Mouse (Mus musculus): ENCODE measurements at regions not wholly inside any gene's neighbourhood (a gene's known extent, or its start where the extent isn't known, plus 50 kb on each side); places are given as distances from the start of the nearest gene placed in this dataset.
A peak's percentile ranks its signal among the peaks of the same experiment; 100 is the strongest.

DNA sequence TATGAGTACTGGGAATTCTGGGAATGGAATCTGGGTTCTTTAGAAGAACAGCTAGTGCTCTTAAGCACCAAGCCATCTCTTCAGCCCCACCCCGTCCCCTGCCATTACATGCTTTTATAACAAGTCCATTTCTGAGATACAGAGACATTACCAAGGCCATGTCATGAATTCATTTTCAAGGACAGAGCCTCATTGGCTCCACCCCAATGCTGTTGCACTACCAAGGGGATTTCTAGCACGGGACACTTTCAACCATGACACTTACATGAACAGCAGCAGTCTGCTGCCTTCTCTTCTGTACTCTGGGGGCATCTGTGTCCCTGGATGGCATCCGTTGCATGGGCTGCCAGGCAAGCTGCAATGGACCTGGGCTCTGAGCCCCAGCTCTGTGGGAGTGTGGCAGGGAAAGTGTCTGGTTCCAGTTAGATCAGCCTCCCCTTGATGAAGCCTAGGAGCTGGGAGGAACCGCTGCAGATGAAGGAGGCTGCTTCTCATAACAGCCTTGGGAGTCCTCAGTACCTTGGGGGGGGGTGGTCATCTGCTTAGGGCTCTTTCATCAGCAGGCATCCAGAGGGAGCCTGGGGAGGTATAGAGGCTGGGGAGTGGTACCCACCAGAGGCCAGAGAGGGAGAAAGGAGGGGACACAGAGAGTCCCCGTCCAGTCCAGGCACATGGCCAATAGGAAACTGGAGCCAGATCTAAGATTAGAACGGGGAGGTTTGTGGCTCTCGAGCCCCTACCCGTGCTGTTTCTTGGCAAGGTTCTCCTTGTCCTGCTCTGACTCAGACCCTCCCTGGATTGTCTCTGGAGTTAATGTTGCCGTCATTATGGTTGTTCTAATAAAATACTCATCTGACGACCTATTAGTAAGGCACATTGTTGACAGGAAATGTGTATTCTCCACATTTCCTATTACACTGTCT is 52.4 kb upstream of the Ctbp2 start:
- Histone ChIP-seq H3K36me3 (no peaks in the 10 kb centered on the region), H3K9ac (no peak overlapping the region), H3K4me3 (no peak overlapping the region), H3K4me2 (peak overlapping the region; percentile 12; the same call in 1 of the 2 replicates), H3K9me3 (no peaks in the 10 kb centered on the region), H3K27ac (peak overlapping the region; percentile 71), H3K4me1 (peaks cover 21% of the 10 kb centered on the region), H3K27me3 (no peaks in the 10 kb centered on the region)
- 39% methylated on average over 10 of the region's 10 CpGs for WGBS
- ATAC-seq (ENCODE audit: insufficient number of reproducible peaks, insufficient read depth, low FRiP score, low TSS enrichment, low read depth), result 0 out of 2 replicates have a peak, but pooled peaks have one; percentile 59

All from embryonic facial prominence, embryonic 13.5 days (tissue).